Mouse (Mus musculus) MEL (cell line): ENCODE results near the gene Cdyl. TPM values are rescaled to one million over a fixed set of nuclear protein-coding genes. Genes with fewer than 3 reads are reported as not detected.

Experiments
- DNase-seq: peaks from one replicate; pipeline ENCODE4 v3.0.0; 2011; ENCODE audit warnings: low read depth, low spot score
- H3K27ac ChIP-seq: 2 replicates; pipeline ENCODE4 v1.5.1; 2012; ENCODE audit warnings: low read depth, mild to moderate bottlenecking, control low read depth, low read length, moderate library complexity; ENCODE audit not compliant: control insufficient read depth
- H3K27me3 ChIP-seq, 2 experiments: fragments of 150-350 bp in 1 of 2; sonication (generic) in 1 of 2; 2 replicates each; pipeline ENCODE4 v1.6.1; 2012; ENCODE audit warnings: low read length in 2 of 2, mild to moderate bottlenecking in 2 of 2, improper control_type of control experiment in 1 of 2, moderate library complexity in 1 of 2; ENCODE audit not compliant: insufficient read depth in 2 of 2, control insufficient read depth in 1 of 2
- H3K36me3 ChIP-seq, 2 experiments: 2 replicates each; pipeline ENCODE4 v1.6.1; 2012 to 2014; ENCODE audit warnings: low read length in 2 of 2, improper control_type of control experiment in 1 of 2, inconsistent platforms in 1 of 2, mild to moderate bottlenecking in 1 of 2; ENCODE audit not compliant: insufficient read depth in 2 of 2, control insufficient read depth in 1 of 2
- H3K4me1 ChIP-seq, 2 experiments: fragments of 150-350 bp in 1 of 2; sonication (generic) in 1 of 2; 2 replicates each; pipeline ENCODE4 v1.6.1; 2012; ENCODE audit warnings: low read length in 2 of 2, improper control_type of control experiment in 1 of 2, mild to moderate bottlenecking in 1 of 2; ENCODE audit not compliant: insufficient read depth in 2 of 2, control insufficient read depth in 1 of 2
- H3K4me3 ChIP-seq, 2 experiments: fragments of 150-350 bp in 1 of 2; sonication (generic) in 1 of 2; 2 replicates each; pipeline ENCODE4 v1.5.1; 2012; ENCODE audit warnings: low read depth in 2 of 2, low read length in 2 of 2, mild to moderate bottlenecking in 2 of 2, moderate library complexity in 2 of 2, control low read depth in 1 of 2, improper control_type of control experiment in 1 of 2; ENCODE audit not compliant: control insufficient read depth in 1 of 2, insufficient read depth in 1 of 2
- H3K79me2 ChIP-seq: 2 replicates; pipeline ENCODE4 v1.6.1; 2012; ENCODE audit warnings: mild to moderate bottlenecking, low read length, moderate library complexity; ENCODE audit not compliant: control insufficient read depth, poor library complexity, insufficient read depth
- H3K9ac ChIP-seq: 2 replicates; pipeline ENCODE4 v1.6.1; 2012; ENCODE audit warnings: low read depth, mild to moderate bottlenecking, control low read depth, low read length, moderate library complexity; ENCODE audit not compliant: control insufficient read depth, poor library complexity, severe bottlenecking
- H3K9me3 ChIP-seq: fragments of 150-350 bp; sonication (generic); replicated peaks from 2 replicates; pipeline ENCODE4 v1.6.1; 2012; ENCODE audit warnings: mild to moderate bottlenecking, low read length, improper control_type of control experiment, moderate library complexity; ENCODE audit not compliant: insufficient read depth
- BHLHE40 ChIP-seq: IDR thresholded peaks from 2 replicates; pipeline ENCODE4 v1.6.1; 2012; ENCODE audit warnings: low read depth, mild to moderate bottlenecking, inconsistent platforms, low read length, improper control_type of control experiment, borderline replicate concordance
- CHD2 ChIP-seq: IDR thresholded peaks from 2 replicates; pipeline ENCODE4 v1.6.1; 2011; ENCODE audit warnings: low read length, improper control_type of control experiment
- CTCF ChIP-seq, 3 experiments: IDR thresholded peaks in 2 of 3; conservative IDR thresholded peaks in 1 of 3; 2 replicates each; pipeline ENCODE4 v1.5.1; 2011 to 2012; ENCODE audit warnings: low read length in 3 of 3, low read depth in 2 of 3, mild to moderate bottlenecking in 2 of 3, improper control_type of control experiment in 1 of 3, inconsistent platforms in 1 of 3, mixed read lengths in 1 of 3, moderate library complexity in 1 of 3; ENCODE audit not compliant: control insufficient read depth in 1 of 3, insufficient read depth in 1 of 3, poor library complexity in 1 of 3, severe bottlenecking in 1 of 3
- E2F4 ChIP-seq: IDR thresholded peaks from 2 replicates; pipeline ENCODE4 v1.6.1; 2011; ENCODE audit warnings: low read depth, low read length, improper control_type of control experiment, borderline replicate concordance
- ELF1 ChIP-seq: IDR thresholded peaks from 2 replicates; pipeline ENCODE4 v1.6.1; 2014; ENCODE audit warnings: low read depth, mild to moderate bottlenecking, inconsistent platforms, low read length, improper control_type of control experiment, moderate library complexity
- ETS1 ChIP-seq: IDR thresholded peaks from 2 replicates; pipeline ENCODE4 v1.6.1; 2012; ENCODE audit warnings: low read depth, mild to moderate bottlenecking, inconsistent platforms, low read length, improper control_type of control experiment, moderate library complexity
- HCFC1 ChIP-seq: IDR thresholded peaks from 2 replicates; pipeline ENCODE4 v1.6.1; 2012; ENCODE audit warnings: low read depth, mild to moderate bottlenecking, inconsistent platforms, low read length, improper control_type of control experiment, moderate library complexity
- MEF2A ChIP-seq: IDR thresholded peaks from 2 replicates; pipeline ENCODE4 v1.6.1; 2014; ENCODE audit warnings: low read depth, mild to moderate bottlenecking, inconsistent platforms, low read length, improper control_type of control experiment; ENCODE audit not compliant: poor library complexity, insufficient replicate concordance, severe bottlenecking; ENCODE audit errors: extremely low read depth
- MXI1 ChIP-seq: IDR thresholded peaks from 2 replicates; pipeline ENCODE4 v1.6.1; 2011; ENCODE audit warnings: mild to moderate bottlenecking, low read depth, low read length, improper control_type of control experiment
- MYB ChIP-seq: IDR thresholded peaks from 2 replicates; pipeline ENCODE4 v1.6.1; 2011; ENCODE audit warnings: mild to moderate bottlenecking, low read depth, low read length, improper control_type of control experiment
- MYC ChIP-seq: IDR thresholded peaks from 2 replicates; pipeline ENCODE4 v1.6.1; 2011; ENCODE audit warnings: low read depth, mild to moderate bottlenecking, low read length, improper control_type of control experiment, moderate library complexity
- POLR2A ChIP-seq, 2 experiments: IDR thresholded peaks; 2 replicates each; pipeline ENCODE4 v1.6.1; 2011 to 2012; ENCODE audit warnings: low read length in 2 of 2, mild to moderate bottlenecking in 2 of 2, control low read depth in 1 of 2, improper control_type of control experiment in 1 of 2, low read depth in 1 of 2, moderate library complexity in 1 of 2; ENCODE audit not compliant: control insufficient read depth in 1 of 2, insufficient read depth in 1 of 2, poor library complexity in 1 of 2
- POLR2AphosphoS2 ChIP-seq: IDR thresholded peaks from 2 replicates; pipeline ENCODE4 v1.6.1; 2011; ENCODE audit warnings: low read length, improper control_type of control experiment
- POLR2AphosphoS5 ChIP-seq: IDR thresholded peaks from 2 replicates; pipeline ENCODE4 v1.6.1; 2012; ENCODE audit warnings: low read depth, borderline replicate concordance, mild to moderate bottlenecking, inconsistent platforms, low read length, moderate library complexity, mixed read lengths
- RCOR1 ChIP-seq: IDR thresholded peaks from 2 replicates; pipeline ENCODE4 v1.6.1; 2012; ENCODE audit warnings: low read depth, mild to moderate bottlenecking, inconsistent platforms, low read length, improper control_type of control experiment
- TBP ChIP-seq: IDR thresholded peaks from 2 replicates; pipeline ENCODE4 v1.8.0; 2011; ENCODE audit warnings: low read depth, low read length, improper control_type of control experiment
- UBTF ChIP-seq: IDR thresholded peaks from 2 replicates; pipeline ENCODE4 v1.6.1; 2012; ENCODE audit warnings: low read depth, mild to moderate bottlenecking, inconsistent platforms, low read length, improper control_type of control experiment, moderate library complexity, borderline replicate concordance; ENCODE audit not compliant: insufficient read depth
- USF2 ChIP-seq, 2 experiments: IDR thresholded peaks; 2 replicates each; pipeline ENCODE4 v1.6.1; 2011 to 2012; ENCODE audit warnings: improper control_type of control experiment in 2 of 2, low read length in 2 of 2, borderline replicate concordance in 1 of 2, inconsistent platforms in 1 of 2, low read depth in 1 of 2, mild to moderate bottlenecking in 1 of 2; ENCODE audit not compliant: insufficient read depth in 1 of 2
- ZC3H11A ChIP-seq: IDR thresholded peaks from 2 replicates; pipeline ENCODE4 v1.6.1; 2012; ENCODE audit warnings: low read depth, mild to moderate bottlenecking, inconsistent platforms, low read length, improper control_type of control experiment
- polyA plus RNA-seq, 2 experiments: library from polyadenylated mRNA; stranded (reverse) in 1 of 2; unstranded in 1 of 2; fragments of >175 nt in 1 of 2; fragments of >200 nt in 1 of 2; gene quantifications; 2 replicates each; pipeline versions ENCODE4 v1.2.1 to v1.2.4; 2012; ENCODE audit warnings: low replicate concordance in 2 of 2, low read depth in 1 of 2; ENCODE audit not compliant: insufficient read length in 2 of 2, insufficient read depth in 1 of 2, missing spikeins in 1 of 2
- total RNA-seq: library from RNA; depleted of rRNA; stranded (reverse); fragments of 300-350 nt; gene quantifications from 2 replicates; pipeline ENCODE4 v1.2.3, GENCODE M21; 2012

Cdyl gene
- total and polyA plus RNA-seq, 3 experiments = 8.9 to 32.2 TPM; not detected in 1

- Histone ChIP-seq H3K79me2 (peaks cover 40% of the 10 kb centered on the region), H3K9me3 (no peaks in the 10 kb centered on the region), H3K4me3 (no peak overlapping the region), H3K4me1 (peaks cover 0 to 2% of the 10 kb centered on the region in 2 experiments; a peak in 1 of 4 replicates), H3K9ac (no peak overlapping the region), H3K36me3 (peaks cover 0 to 3% of the 10 kb centered on the region in 2 experiments; a peak in 2 of 4 replicates), H3K27me3 (no peaks in the 10 kb centered on the region), H3K27ac (no peak overlapping the region)
- TF ChIP-seq E2F4 (no peak), MYC (no peak), BHLHE40 (no peak), CHD2 (no peak), POLR2AphosphoS2 (no peak), ELF1 (no peak), ZC3H11A (no peak), POLR2A (IDR thresholded peaks at IDR 0.05; ENCODE audit: control insufficient read depth in 1 of 2, insufficient read depth in 1 of 2, low read depth in 1 of 2, low read length in 2 of 2, poor library complexity in 1 of 2) (no peak)
- no peak for DNase-seq
These were observed 116.5 kb downstream of the Cdyl start for GRCm38 (mm10) chr13:35776123-35776522.

- TF ChIP-seq MEF2A (no peak), UBTF (no peak), CTCF (IDR thresholded peaks at IDR 0.05 in 2 of 3, conservative IDR thresholded peaks at IDR 0.05 in 1 of 3; ENCODE audit: control insufficient read depth in 1 of 3, insufficient read depth in 1 of 3, low read depth in 2 of 3, low read length in 3 of 3, poor library complexity in 1 of 3, severe bottlenecking in 1 of 3) (no peak), MXI1 (no peak)
- Histone ChIP-seq H3K27me3 (no peaks in the 10 kb centered on the region), H3K36me3 (peaks cover 0 to 6% of the 10 kb centered on the region in 2 experiments; a peak in 2 of 4 replicates), H3K9ac (no peak overlapping the region), H3K9me3 (no peaks in the 10 kb centered on the region), H3K4me3 (no peak overlapping the region), H3K79me2 (peaks cover 49% of the 10 kb centered on the region), H3K27ac (no peak overlapping the region), H3K4me1 (peaks cover 0 to 4% of the 10 kb centered on the region in 2 experiments; a peak in 3 of 4 replicates)
- no peak for DNase-seq
These were observed 121.1 kb downstream of the Cdyl start for GRCm38 (mm10) chr13:35780714-35781113.

- no peak overlapping the region for H3K9ac ChIP-seq
- H3K27me3 ChIP-seq = no peaks in the 10 kb centered on the region
- H3K36me3 ChIP-seq = peaks cover 0 to 9% of the 10 kb centered on the region in 2 experiments; a peak in 2 of 4 replicates
- no peak overlapping the region for H3K4me3 ChIP-seq
- DNase-seq = no peak
- no peak overlapping the region for H3K27ac ChIP-seq
- no peak for TF ChIP-seq MXI1
- no peak for TF ChIP-seq HCFC1
- TF ChIP-seq TBP = no peak
- TF ChIP-seq ETS1 = no peak
- TF ChIP-seq CHD2 = no peak
- TF ChIP-seq MYB = no peak
- no peak for TF ChIP-seq RCOR1
- TF ChIP-seq POLR2AphosphoS5 = no peak
- TF ChIP-seq USF2 (IDR thresholded peaks at IDR 0.05; ENCODE audit: borderline replicate concordance in 1 of 2, insufficient read depth in 1 of 2, low read depth in 1 of 2, low read length in 2 of 2) = no peak
- TF ChIP-seq, all 39 proteins: peak for 0
- H3K9me3 ChIP-seq = no peaks in the 10 kb centered on the region
- peaks cover 0 to 12% of the 10 kb centered on the region in 2 experiments; a peak in 3 of 4 replicates for H3K4me1 ChIP-seq
- peaks cover 52% of the 10 kb centered on the region for H3K79me2 ChIP-seq
These were observed 122.1 kb downstream of the Cdyl start for GRCm38 (mm10) chr13:35781755-35782154.
